Mouse (Mus musculus): ENCODE results near the gene Mndal. TPM values are rescaled to one million over a fixed set of nuclear protein-coding genes. Genes with fewer than 3 reads are reported as not detected.

The Mndal gene
- 19.2 TPM for polyA plus RNA-seq (2014; fragmentation: Illumina TruSeq; extraction: RNeasy Lipid Tissue Mini Kit (QIAGEN cat#74804); ENCODE audit: low read depth, low replicate concordance)

DNA sequence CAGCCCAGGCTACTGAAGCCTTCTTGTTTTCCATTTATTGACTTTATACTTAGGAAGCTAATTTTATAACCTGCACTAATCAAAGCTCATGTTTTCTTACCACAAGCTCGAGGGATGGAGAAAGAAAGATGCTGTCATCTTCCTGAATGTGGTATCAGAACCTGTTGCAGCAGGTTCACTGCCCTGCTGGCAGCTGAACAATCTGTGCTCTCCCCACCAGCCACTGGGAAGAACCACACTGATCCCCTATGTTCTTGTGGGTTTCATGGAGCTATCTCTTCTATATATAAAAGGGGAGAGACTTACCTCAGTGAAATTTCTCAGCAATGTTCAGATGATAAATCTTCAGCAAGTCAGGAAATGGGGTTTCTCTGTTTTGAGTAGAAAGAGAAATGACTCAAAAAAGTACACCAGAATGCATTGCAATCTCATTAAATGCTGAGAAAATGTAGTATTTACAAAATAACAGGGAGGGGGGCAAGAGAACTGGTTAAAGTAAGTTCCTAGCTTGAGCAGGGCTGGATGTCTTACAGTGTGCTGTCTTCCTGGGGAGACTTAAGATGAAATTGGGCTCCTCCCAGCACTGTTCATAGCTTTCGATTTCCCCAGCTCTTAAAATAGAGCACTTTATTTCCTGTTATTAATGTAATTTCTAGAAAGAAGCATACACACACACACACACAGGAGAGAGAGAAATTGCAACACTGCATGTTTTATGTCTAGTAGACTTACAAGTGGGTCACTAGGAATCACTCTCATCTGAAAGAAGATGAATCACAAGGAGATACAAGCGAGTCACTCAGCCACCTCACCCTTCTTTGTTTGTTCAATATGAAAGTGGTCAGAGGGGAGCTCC lies at the start of gene Mndal, which contains the start of gene Ifi203:
Gene Mndal (minus strand): TSS at position 568 of the 856 bp plus-strand sequence.
Gene Ifi203 (minus strand): TSS at position 749 of the 856 bp plus-strand sequence.

DNA sequence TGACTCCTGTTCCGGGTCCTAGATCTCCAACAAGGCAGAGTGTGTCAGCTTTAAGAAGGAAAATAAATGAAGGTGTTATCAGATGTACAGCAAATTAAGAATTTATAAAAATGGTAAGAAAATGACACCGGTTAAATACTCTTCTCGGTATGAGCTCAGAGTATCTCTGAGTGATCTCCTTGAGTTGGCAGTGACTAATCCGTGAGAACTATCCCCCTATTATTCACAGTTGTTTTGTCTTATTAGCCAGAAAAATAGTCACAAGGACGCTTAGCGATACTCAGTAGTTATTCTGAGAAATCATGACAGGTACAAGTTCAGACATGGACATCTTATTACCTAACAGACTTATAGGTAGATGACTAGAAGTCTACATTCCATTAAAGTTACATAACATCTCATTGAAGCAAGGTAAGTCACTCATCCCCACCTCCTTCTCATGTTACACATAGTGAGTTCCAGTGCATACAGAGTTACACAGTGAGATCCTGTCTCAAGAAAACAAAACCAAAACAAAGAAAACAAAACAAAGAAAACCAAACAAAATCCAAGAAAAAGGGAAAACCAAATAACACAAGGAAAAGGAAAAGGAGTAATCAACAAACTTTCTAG lies 40.5 kb upstream of the Mndal start, which contains the start of gene Ifi202b:
Gene Ifi202b (minus strand): TSS at position 51 of the 612 bp plus-strand sequence.

DNA sequence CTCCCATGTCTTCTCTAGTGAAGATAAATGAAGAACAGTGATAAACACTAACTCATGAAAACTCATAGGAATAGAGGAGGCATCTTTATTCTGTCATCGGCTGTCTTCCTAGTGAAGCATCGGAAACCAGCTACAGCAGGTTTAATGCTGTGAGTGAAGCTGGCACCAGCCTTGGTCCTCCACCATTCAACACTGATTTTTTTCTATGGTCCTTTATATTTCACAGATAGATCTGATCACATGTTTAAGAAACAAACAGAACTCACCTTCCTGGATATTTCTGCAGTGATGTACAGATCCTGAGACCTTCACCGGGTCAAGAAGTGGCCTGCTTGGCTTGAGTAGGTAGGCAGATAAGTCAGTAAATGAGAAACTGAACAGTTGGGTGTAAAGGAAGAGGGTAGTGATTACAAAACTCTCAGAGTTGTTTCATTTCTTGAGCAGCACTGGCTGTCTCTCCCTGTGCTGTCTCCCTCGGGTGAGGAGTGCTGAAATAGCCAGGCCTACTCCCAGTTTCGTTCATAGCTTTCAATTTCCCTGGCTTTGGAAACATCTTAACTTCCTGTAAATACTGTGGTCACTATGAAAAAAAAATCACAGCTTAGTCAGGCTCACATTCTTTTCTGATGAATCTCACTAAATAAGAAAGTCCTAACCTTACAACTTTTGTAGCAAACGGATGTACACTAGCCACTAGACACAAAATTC lies 29.6 kb downstream of the Mndal start, which contains the start of gene Ifi211:
Gene Ifi211 (minus strand): TSS at position 499 of the 708 bp plus-strand sequence.

Other genes with a start within 250 kb of the Mndal start
- 14.4 TPM for gene Ifi207, start 200.7 kb downstream of the Mndal start, polyA plus RNA-seq (2014; fragmentation: Illumina TruSeq; extraction: RNeasy Lipid Tissue Mini Kit (QIAGEN cat#74804); ENCODE audit: low read depth, low replicate concordance)
- 16.2 TPM for gene Ifi204, start 175.5 kb downstream of the Mndal start, polyA plus RNA-seq (2014; fragmentation: Illumina TruSeq; extraction: RNeasy Lipid Tissue Mini Kit (QIAGEN cat#74804); ENCODE audit: low read depth, low replicate concordance)
- 9.6 TPM for gene Ifi211, start 29.4 kb downstream of the Mndal start, polyA plus RNA-seq (2014; fragmentation: Illumina TruSeq; extraction: RNeasy Lipid Tissue Mini Kit (QIAGEN cat#74804); ENCODE audit: low read depth, low replicate concordance)
- gene Ifi203, start 181 bp upstream of the Mndal start, polyA plus RNA-seq (2014; fragmentation: Illumina TruSeq; extraction: RNeasy Lipid Tissue Mini Kit (QIAGEN cat#74804); ENCODE audit: low read depth, low replicate concordance) = 16.0 TPM
- gene Ifi202b, start 40.3 kb upstream of the Mndal start, polyA plus RNA-seq (2014; fragmentation: Illumina TruSeq; extraction: RNeasy Lipid Tissue Mini Kit (QIAGEN cat#74804); ENCODE audit: low read depth, low replicate concordance) = not detected
- gene Ifi205, start 89.3 kb upstream of the Mndal start, polyA plus RNA-seq (2014; fragmentation: Illumina TruSeq; extraction: RNeasy Lipid Tissue Mini Kit (QIAGEN cat#74804); ENCODE audit: low read depth, low replicate concordance) = 23.5 TPM
- gene Olfr433, start 98.2 kb upstream of the Mndal start, polyA plus RNA-seq (2014; fragmentation: Illumina TruSeq; extraction: RNeasy Lipid Tissue Mini Kit (QIAGEN cat#74804); ENCODE audit: low read depth, low replicate concordance) = not detected
- gene Olfr432, start 106.7 kb upstream of the Mndal start, polyA plus RNA-seq (2014; fragmentation: Illumina TruSeq; extraction: RNeasy Lipid Tissue Mini Kit (QIAGEN cat#74804); ENCODE audit: low read depth, low replicate concordance) = not detected
- gene Olfr430, start 124.1 kb upstream of the Mndal start, polyA plus RNA-seq (2014; fragmentation: Illumina TruSeq; extraction: RNeasy Lipid Tissue Mini Kit (QIAGEN cat#74804); ENCODE audit: low read depth, low replicate concordance) = not detected
- not detected for gene Olfr429, start 141.8 kb upstream of the Mndal start, polyA plus RNA-seq (2014; fragmentation: Illumina TruSeq; extraction: RNeasy Lipid Tissue Mini Kit (QIAGEN cat#74804); ENCODE audit: low read depth, low replicate concordance)
- gene Olfr427, start 154.4 kb upstream of the Mndal start, polyA plus RNA-seq (2014; fragmentation: Illumina TruSeq; extraction: RNeasy Lipid Tissue Mini Kit (QIAGEN cat#74804); ENCODE audit: low read depth, low replicate concordance) = not detected
- gene Olfr231, start 178.7 kb upstream of the Mndal start, polyA plus RNA-seq (2014; fragmentation: Illumina TruSeq; extraction: RNeasy Lipid Tissue Mini Kit (QIAGEN cat#74804); ENCODE audit: low read depth, low replicate concordance) = not detected
- not detected for gene Olfr424, start 189.0 kb upstream of the Mndal start, polyA plus RNA-seq (2014; fragmentation: Illumina TruSeq; extraction: RNeasy Lipid Tissue Mini Kit (QIAGEN cat#74804); ENCODE audit: low read depth, low replicate concordance)
- not detected for gene Olfr420, start 213.1 kb upstream of the Mndal start, polyA plus RNA-seq (2014; fragmentation: Illumina TruSeq; extraction: RNeasy Lipid Tissue Mini Kit (QIAGEN cat#74804); ENCODE audit: low read depth, low replicate concordance)
- 0.26 TPM for gene Spta1, start 230.3 kb upstream of the Mndal start, polyA plus RNA-seq (2014; fragmentation: Illumina TruSeq; extraction: RNeasy Lipid Tissue Mini Kit (QIAGEN cat#74804); ENCODE audit: low read depth, low replicate concordance)